Mouse (Mus musculus) T-helper 1 cell (primary cell): ENCODE data around the gene Sox18.

Experiments used
- in situ Hi-C: fragments of 300-600 bp; cut with MboI, MseI; formaldehyde crosslinking; loops from one replicate; pipeline ENCODE4 v1.15.1; 2025; ENCODE audit warnings: high pct_unique_total_duplicates

The Sox18 gene

GRCm38 (mm10) chr2:181681978-181682377, 10.5 kb upstream of the Sox18 start:
- in situ Hi-C loops = no loop called here

GRCm38 (mm10) chr2:181680716-181681117, 9.3 kb upstream of the Sox18 start:
- in situ Hi-C loops = no loop called here

- in situ Hi-C loops = no loop called here
Measured at GRCm38 (mm10) chr2:181679951-181680715, 8.7 kb upstream of the Sox18 start, which contains the start of gene Tcea2. Gene Tcea2 (plus strand): TSS chr2:181680310.

GRCm38 (mm10) chr2:181678780-181679179, 7.3 kb upstream of the Sox18 start:
- in situ Hi-C loops = no loop called here

- in situ Hi-C loops = no loop called here
Measured at GRCm38 (mm10) chr2:181677755-181678098, 6.3 kb upstream of the Sox18 start.

GRCm38 (mm10) chr2:181677096-181677754, 5.8 kb upstream of the Sox18 start:
- in situ Hi-C loops = no loop called here

GRCm38 (mm10) chr2:181676424-181676823, 5.0 kb upstream of the Sox18 start:
- in situ Hi-C loops = no loop called here

GRCm38 (mm10) chr2:181675454-181675853, 4.0 kb upstream of the Sox18 start:
- in situ Hi-C loops = no loop called here

GRCm38 (mm10) chr2:181674934-181675333, 3.5 kb upstream of the Sox18 start:
- in situ Hi-C loops = no loop called here

- in situ Hi-C loops = no loop called here
Measured at GRCm38 (mm10) chr2:181673501-181673900, 2.1 kb upstream of the Sox18 start.

GRCm38 (mm10) chr2:181671984-181672383, 544 bp upstream of the Sox18 start:
- in situ Hi-C loops = no loop called here

- in situ Hi-C loops = no loop called here
Measured at GRCm38 (mm10) chr2:181670913-181671311, 528 bp downstream of the Sox18 start.

- in situ Hi-C loops = no loop called here
Measured at GRCm38 (mm10) chr2:181670285-181670912, 1.0 kb downstream of the Sox18 start.

GRCm38 (mm10) chr2:181663298-181663630, 8.2 kb downstream of the Sox18 start:
- in situ Hi-C loops = no loop called here

GRCm38 (mm10) chr2:181662620-181663297, 8.7 kb downstream of the Sox18 start:
- in situ Hi-C loops = no loop called here

GRCm38 (mm10) chr2:181659609-181660055, 11.8 kb downstream of the Sox18 start:
- in situ Hi-C loops = no loop called here

GRCm38 (mm10) chr2:181658930-181659555, 12.4 kb downstream of the Sox18 start:
- in situ Hi-C loops = no loop called here

GRCm38 (mm10) chr2:181658528-181658927, 12.9 kb downstream of the Sox18 start:
- in situ Hi-C loops = no loop called here

- in situ Hi-C loops = no loop called here
Measured at GRCm38 (mm10) chr2:181657441-181657840, 14.0 kb downstream of the Sox18 start.

GRCm38 (mm10) chr2:181656734-181657133, 14.7 kb downstream of the Sox18 start, which contains the start of gene Gm29797:
Gene Gm29797 (plus strand): TSS chr2:181657034.
- in situ Hi-C loops = no loop called here

- in situ Hi-C loops = no loop called here
Measured at GRCm38 (mm10) chr2:181653523-181653922, 17.9 kb downstream of the Sox18 start.

- in situ Hi-C loops = no loop called here
Measured at GRCm38 (mm10) chr2:181653065-181653464, 18.4 kb downstream of the Sox18 start.
